Mouse (Mus musculus): ENCODE results near the gene Htt. TPM values are rescaled to one million over a fixed set of nuclear protein-coding genes. Genes with fewer than 3 reads are reported as not detected.

The Htt gene
- polyA plus RNA-seq, 1 experiment: 11.4 TPM

DNA sequence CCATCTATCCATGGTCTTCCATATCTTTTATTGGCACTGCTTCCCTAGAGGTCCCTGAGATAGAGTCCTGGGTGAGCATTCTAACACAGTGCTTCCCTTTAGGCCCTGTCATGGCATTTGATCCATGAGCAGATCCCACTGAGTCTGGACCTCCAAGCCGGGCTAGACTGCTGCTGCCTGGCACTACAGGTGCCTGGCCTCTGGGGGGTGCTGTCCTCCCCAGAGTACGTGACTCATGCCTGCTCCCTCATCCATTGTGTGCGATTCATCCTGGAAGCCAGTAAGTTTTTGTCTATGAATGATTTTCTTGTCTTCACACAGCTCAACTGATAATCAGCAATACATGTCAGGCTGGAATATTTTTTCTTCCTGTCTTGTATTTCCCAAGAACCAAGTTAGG is 123.7 kb downstream of the Htt start:
- H3K4me3 ChIP-seq (ENCODE audit: insufficient read depth, low read depth, low read length): no peak overlapping the region
- no peak for TF ChIP-seq POLR2A (IDR thresholded peaks at IDR 0.05; ENCODE audit: low read depth, low read length)
- no peaks in the 10 kb centered on the region for H3K4me1 ChIP-seq (ENCODE audit: control insufficient read depth, insufficient read depth, low read length)
- DNase-seq: no peak
- H3K27me3 ChIP-seq (replicated peaks; ENCODE audit: control insufficient read depth, insufficient read depth, low read length): no peaks in the 10 kb centered on the region
- WGBS: 96% methylated on average over 3 of the region's 3 CpGs
- no peak overlapping the region for H3K27ac ChIP-seq (ENCODE audit: insufficient read depth, low read depth, low read length)
- H3K36me3 ChIP-seq (ENCODE audit: control insufficient read depth, insufficient read depth, low read length): peaks cover 2% of the 10 kb centered on the region

DNA sequence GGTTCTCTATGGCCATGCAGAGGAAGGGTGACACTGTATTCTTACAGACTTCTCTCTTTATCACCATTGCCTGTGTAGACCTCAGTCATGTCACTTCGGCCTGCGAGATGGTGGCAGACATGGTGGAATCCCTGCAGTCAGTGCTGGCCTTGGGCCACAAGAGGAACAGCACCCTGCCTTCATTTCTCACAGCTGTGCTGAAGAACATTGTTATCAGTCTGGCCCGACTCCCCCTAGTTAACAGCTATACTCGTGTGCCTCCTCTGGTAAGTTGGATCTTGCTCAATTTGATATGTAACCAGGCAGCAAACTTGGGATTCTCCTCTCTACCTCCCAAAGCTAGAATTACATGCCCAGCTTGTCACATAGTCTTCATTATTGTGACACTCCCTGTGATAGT is 127.7 kb downstream of the Htt start:
- Histone ChIP-seq H3K36me3 (ENCODE audit: control insufficient read depth, insufficient read depth, low read length) (no peaks in the 10 kb centered on the region; the same call in none of the 2 replicates), H3K4me3 (ENCODE audit: insufficient read depth, low read depth, low read length) (no peak overlapping the region), H3K27me3 (replicated peaks; ENCODE audit: control insufficient read depth, insufficient read depth, low read length) (no peaks in the 10 kb centered on the region), H3K27ac (ENCODE audit: insufficient read depth, low read depth, low read length) (no peak overlapping the region), H3K4me1 (ENCODE audit: control insufficient read depth, insufficient read depth, low read length) (no peaks in the 10 kb centered on the region)
- no peak for DNase-seq
- TF ChIP-seq POLR2A (IDR thresholded peaks at IDR 0.05; ENCODE audit: low read depth, low read length): no peak
- 86% methylated on average over 4 of the region's 4 CpGs for WGBS

DNA sequence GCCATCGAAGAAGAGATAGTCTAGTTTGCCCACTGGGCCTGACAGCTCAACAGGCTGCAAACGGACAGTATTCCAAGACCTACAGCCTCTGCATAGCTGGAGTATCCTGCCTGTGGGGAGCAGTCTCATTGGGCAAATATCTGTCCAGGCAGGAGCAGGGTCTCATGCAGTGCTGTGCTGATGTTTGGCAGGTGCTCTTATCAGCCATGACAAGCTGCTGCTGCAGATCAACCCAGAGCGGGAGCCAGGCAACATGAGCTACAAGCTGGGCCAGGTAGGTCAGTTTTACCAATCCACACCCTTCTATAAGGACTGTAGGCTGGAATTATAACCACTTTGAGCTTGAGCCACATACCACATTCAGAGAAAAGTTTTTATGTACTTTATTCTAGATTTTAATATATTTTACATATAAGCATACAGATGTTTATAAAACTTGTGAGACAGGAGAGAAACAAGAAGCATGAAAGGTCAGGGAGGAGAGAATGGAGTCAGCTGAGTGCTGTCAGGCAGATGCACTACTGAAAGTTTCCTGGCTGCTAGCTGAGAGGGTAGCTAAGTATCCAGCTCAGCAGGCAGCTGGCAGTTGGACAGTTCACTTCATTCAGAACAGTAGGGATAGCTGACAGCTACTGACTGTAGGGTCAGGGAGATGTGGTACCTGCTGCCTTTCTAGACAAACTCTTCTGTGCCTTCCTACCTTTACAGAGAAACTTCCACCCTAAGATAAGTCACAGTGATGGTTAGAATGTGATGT is 135.3 kb downstream of the Htt start:
- no peak for TF ChIP-seq POLR2A (IDR thresholded peaks at IDR 0.05; ENCODE audit: low read depth, low read length)
- no peak for TF ChIP-seq CTCF (conservative IDR thresholded peaks at IDR 0.05; ENCODE audit: insufficient read depth, insufficient read length, low read depth, low read length)
- H3K27ac ChIP-seq (ENCODE audit: insufficient read depth, low read depth, low read length): no peak overlapping the region
- H3K4me1 ChIP-seq (ENCODE audit: control insufficient read depth, insufficient read depth, low read length): no peaks in the 10 kb centered on the region
- 88% methylated on average over 3 of the region's 3 CpGs for WGBS
- H3K4me3 ChIP-seq (ENCODE audit: insufficient read depth, low read depth, low read length): no peak overlapping the region
- no peaks in the 10 kb centered on the region for H3K27me3 ChIP-seq (replicated peaks; ENCODE audit: control insufficient read depth, insufficient read depth, low read length)
- H3K36me3 ChIP-seq (ENCODE audit: control insufficient read depth, insufficient read depth, low read length): peaks cover 2% of the 10 kb centered on the region
- no peak for DNase-seq

DNA sequence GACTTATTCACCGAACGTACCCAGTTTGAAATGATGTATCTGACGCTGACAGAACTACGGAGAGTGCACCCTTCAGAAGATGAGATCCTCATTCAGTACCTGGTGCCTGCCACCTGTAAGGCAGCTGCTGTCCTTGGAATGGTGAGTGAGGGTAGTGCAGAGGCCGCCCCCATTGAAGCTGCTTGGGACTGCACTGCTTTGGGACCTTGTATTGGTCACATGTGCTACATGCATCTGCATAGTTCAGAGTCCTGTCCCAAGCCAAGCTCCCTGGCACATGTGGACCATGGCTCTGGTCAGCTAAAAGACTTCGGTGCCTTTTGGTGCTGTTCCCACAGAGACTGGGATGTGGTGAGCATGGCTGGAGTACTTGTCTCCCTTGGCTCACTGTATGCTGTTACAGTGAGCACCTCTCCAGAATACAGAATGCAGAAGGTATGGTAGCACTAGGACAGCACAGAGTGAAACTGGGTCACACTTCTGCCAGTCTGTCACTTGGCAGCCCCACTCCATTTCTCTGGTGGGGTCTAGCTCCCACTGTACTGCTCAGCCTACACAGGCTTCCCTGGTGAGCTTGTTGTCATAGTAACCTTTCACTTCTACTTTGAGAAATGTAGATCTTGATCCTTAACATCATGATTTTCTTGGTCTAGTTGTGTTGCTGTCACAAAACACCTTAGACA is 138.4 kb downstream of the Htt start:
- TF ChIP-seq POLR2A (IDR thresholded peaks at IDR 0.05; ENCODE audit: low read depth, low read length) (no peak), CTCF (conservative IDR thresholded peaks at IDR 0.05; ENCODE audit: insufficient read depth, insufficient read length, low read depth, low read length) (no peak)
- Histone ChIP-seq H3K4me3 (ENCODE audit: insufficient read depth, low read depth, low read length) (no peak overlapping the region), H3K36me3 (ENCODE audit: control insufficient read depth, insufficient read depth, low read length) (peaks cover 2% of the 10 kb centered on the region), H3K27me3 (replicated peaks; ENCODE audit: control insufficient read depth, insufficient read depth, low read length) (no peaks in the 10 kb centered on the region), H3K4me1 (ENCODE audit: control insufficient read depth, insufficient read depth, low read length) (no peaks in the 10 kb centered on the region), H3K27ac (ENCODE audit: insufficient read depth, low read depth, low read length) (no peak overlapping the region)
- 93% methylated on average over 6 of the region's 6 CpGs for WGBS
- DNase-seq: no peak

DNA sequence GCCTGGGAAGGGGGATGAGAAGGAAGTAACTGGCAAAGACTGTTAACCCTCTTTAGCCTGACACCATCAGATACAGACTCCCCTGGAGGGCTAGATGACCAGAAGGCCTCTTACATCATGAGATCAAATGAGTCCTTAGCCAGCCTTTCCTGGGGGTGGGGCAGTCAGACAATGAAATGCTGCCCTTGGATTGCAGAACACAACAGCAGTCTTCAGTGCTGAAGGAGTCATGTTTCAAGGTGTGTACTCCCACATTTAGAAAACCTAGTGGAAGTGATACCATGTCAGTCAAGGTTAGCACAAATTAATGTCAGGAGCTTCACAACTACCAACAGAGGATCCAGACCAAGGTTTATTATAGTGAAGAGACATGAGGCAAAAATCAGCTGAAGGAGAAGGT is 140.8 kb downstream of the Htt start:
- H3K4me3 ChIP-seq (ENCODE audit: insufficient read depth, low read depth, low read length): no peak overlapping the region
- no peak for TF ChIP-seq POLR2A (IDR thresholded peaks at IDR 0.05; ENCODE audit: low read depth, low read length)
- TF ChIP-seq CTCF (conservative IDR thresholded peaks at IDR 0.05; ENCODE audit: insufficient read depth, insufficient read length, low read depth, low read length): no peak
- DNase-seq: no peak
- no peak overlapping the region for H3K27ac ChIP-seq (ENCODE audit: insufficient read depth, low read depth, low read length)
- no peaks in the 10 kb centered on the region for H3K4me1 ChIP-seq (ENCODE audit: control insufficient read depth, insufficient read depth, low read length)
- H3K27me3 ChIP-seq (replicated peaks; ENCODE audit: control insufficient read depth, insufficient read depth, low read length): no peaks in the 10 kb centered on the region
- peaks cover 1% of the 10 kb centered on the region; the same call in 1 of the 2 replicates for H3K36me3 ChIP-seq (ENCODE audit: control insufficient read depth, insufficient read depth, low read length)

DNA sequence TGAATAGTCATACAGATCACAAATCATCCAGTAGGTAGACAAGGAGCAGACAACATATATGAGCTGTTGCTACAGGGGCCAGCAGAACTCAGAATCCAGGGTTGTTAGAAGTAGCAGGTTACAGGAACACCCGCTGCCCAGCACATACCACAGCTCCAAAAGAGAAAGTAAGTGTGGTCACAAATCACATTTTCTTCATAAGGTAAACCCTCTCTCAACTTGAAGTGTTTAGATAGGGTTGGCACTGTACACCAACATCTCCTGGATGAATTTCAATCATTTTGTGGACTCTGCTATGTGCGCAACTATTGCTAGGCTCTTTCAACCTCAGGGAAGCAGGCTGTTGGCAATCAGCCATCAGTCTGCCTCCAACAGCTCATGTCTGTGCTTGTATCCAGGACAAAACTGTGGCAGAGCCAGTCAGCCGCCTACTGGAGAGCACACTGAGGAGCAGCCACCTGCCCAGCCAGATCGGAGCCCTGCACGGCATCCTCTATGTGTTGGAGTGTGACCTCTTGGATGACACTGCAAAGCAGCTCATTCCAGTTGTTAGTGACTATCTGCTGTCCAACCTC is 141.4 kb downstream of the Htt start:
- WGBS: 78% methylated on average over 5 of the region's 5 CpGs
- no peak overlapping the region for H3K4me3 ChIP-seq (ENCODE audit: insufficient read depth, low read depth, low read length)
- H3K4me1 ChIP-seq (ENCODE audit: control insufficient read depth, insufficient read depth, low read length): no peaks in the 10 kb centered on the region
- TF ChIP-seq CTCF (conservative IDR thresholded peaks at IDR 0.05; ENCODE audit: insufficient read depth, insufficient read length, low read depth, low read length) (no peak), POLR2A (IDR thresholded peaks at IDR 0.05; ENCODE audit: low read depth, low read length) (no peak)
- DNase-seq: peak; percentile 29
- H3K27me3 ChIP-seq (replicated peaks; ENCODE audit: control insufficient read depth, insufficient read depth, low read length): no peaks in the 10 kb centered on the region
- peaks cover 1% of the 10 kb centered on the region; the same call in 1 of the 2 replicates for H3K36me3 ChIP-seq (ENCODE audit: control insufficient read depth, insufficient read depth, low read length)
- H3K27ac ChIP-seq (ENCODE audit: insufficient read depth, low read depth, low read length): no peak overlapping the region

DNA sequence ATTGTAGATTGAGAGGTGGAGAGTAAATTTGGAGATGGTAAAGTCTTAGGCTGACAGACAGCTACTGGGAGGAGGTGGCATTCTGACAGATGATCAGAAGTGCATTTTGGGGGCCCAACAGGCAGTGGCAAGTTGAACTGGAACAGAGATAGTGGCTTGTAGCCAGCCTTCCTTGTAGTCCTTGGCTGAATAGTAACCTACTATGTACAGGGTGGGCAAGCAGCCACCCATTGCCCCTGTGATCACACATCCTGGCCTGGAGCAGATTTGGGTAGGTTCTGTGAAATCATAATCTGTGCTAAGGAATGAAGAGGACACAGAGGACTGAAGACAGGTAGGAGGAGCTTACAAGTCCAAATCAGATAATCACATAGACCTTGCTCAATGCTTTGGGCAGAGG is 142.9 kb downstream of the Htt start:
- no peak overlapping the region for H3K27ac ChIP-seq (ENCODE audit: insufficient read depth, low read depth, low read length)
- DNase-seq: no peak
- H3K4me1 ChIP-seq (ENCODE audit: control insufficient read depth, insufficient read depth, low read length): no peaks in the 10 kb centered on the region
- TF ChIP-seq CTCF (conservative IDR thresholded peaks at IDR 0.05; ENCODE audit: insufficient read depth, insufficient read length, low read depth, low read length): no peak
- TF ChIP-seq POLR2A (IDR thresholded peaks at IDR 0.05; ENCODE audit: low read depth, low read length): no peak
- peaks cover 1% of the 10 kb centered on the region; the same call in 1 of the 2 replicates for H3K36me3 ChIP-seq (ENCODE audit: control insufficient read depth, insufficient read depth, low read length)
- H3K4me3 ChIP-seq (ENCODE audit: insufficient read depth, low read depth, low read length): no peak overlapping the region
- H3K27me3 ChIP-seq (replicated peaks; ENCODE audit: control insufficient read depth, insufficient read depth, low read length): no peaks in the 10 kb centered on the region

Measured in kidney, adult 2 months (tissue).